13 mouse cellular contexts compared by ENCODE assay signal in genomic region chr8:77670612-77671363, GRCm38 (mm10). TPM values are rescaled to one million over a fixed set of nuclear protein-coding genes. Genes with fewer than 3 reads are reported as not detected.
DNase-seq lines count a peak whose midpoint lies in the region; ATAC-seq lines count a peak whose summit lies in the region.
"Had no signal": no experiment of that assay in that cellular context is flagged by ENCODE, and none has a peak within 500 bp of the region (broad histone marks: within the 10 kb centered on the region; RNA-seq: fewer than 3 reads in every experiment).

No protein-coding gene starts in this region.

- 63% methylated on average over 4 of the region's 4 CpGs for WGBS in heart, embryonic 15.5 days

- DNase-seq in heart, adult 11 months = peak; percentile 85
- no peak for DNase-seq in heart, adult 8-10 months (ENCODE audit: low spot score)
- peak; percentile 43 to 60 for DNase-seq in right cerebral cortex, postnatal 10 days (ENCODE audit: low spot score in 2 of 2)
- DNase-seq in right cerebral cortex, postnatal 14 days = no peak
- DNase-seq in lung, postnatal 4 days = no peak
- DNase-seq in left cerebral cortex, postnatal 4 days = no peak
- DNase-seq: B cell, adult 2 months; cerebellum, adult 8-10 months; kidney, adult 9 months had no signal

- H3K4me2 ChIP-seq in heart, embryonic 15.5 days = no peak overlapping the region
- H3K4me2 ChIP-seq: liver, embryonic 12.5 days; midbrain, embryonic 12.5 days; stomach, embryonic 15.5 days had no signal

- no peak; the same call in 1 of the 2 replicates for ATAC-seq in heart, embryonic 15.5 days (replicated peaks; ENCODE audit: insufficient number of reproducible peaks, insufficient read depth, low FRiP score, low read depth)
- ATAC-seq: liver, embryonic 12.5 days had no signal

- H3K27me3 ChIP-seq in heart, embryonic 15.5 days = no peaks in the 10 kb centered on the region
- H3K27me3 ChIP-seq: liver, embryonic 12.5 days; midbrain, embryonic 12.5 days; stomach, embryonic 15.5 days had no signal

- no peak overlapping the region for H3K4me3 ChIP-seq in heart, embryonic 15.5 days
- H3K4me3 ChIP-seq: liver, embryonic 12.5 days; midbrain, embryonic 12.5 days; stomach, embryonic 15.5 days had no signal

- H3K9ac ChIP-seq in heart, embryonic 15.5 days = no peak overlapping the region
- H3K9ac ChIP-seq: liver, embryonic 12.5 days; midbrain, embryonic 12.5 days; stomach, embryonic 15.5 days had no signal

- peak overlapping the region; percentile 65 for H3K27ac ChIP-seq in heart, embryonic 15.5 days
- H3K27ac ChIP-seq: liver, embryonic 12.5 days; midbrain, embryonic 12.5 days; stomach, embryonic 15.5 days had no signal

- H3K9me3 ChIP-seq in heart, embryonic 15.5 days (replicated peaks) = no peaks in the 10 kb centered on the region
- H3K9me3 ChIP-seq: liver, embryonic 12.5 days; midbrain, embryonic 12.5 days; stomach, embryonic 15.5 days had no signal

- peaks cover 43% of the 10 kb centered on the region for H3K36me3 ChIP-seq in heart, embryonic 15.5 days
- H3K36me3 ChIP-seq: liver, embryonic 12.5 days; midbrain, embryonic 12.5 days; stomach, embryonic 15.5 days had no signal

- intact Hi-C loops in left cerebral cortex, postnatal 4 days (cut with DNase I) = no loop called here

- H3K4me1 ChIP-seq in heart, embryonic 15.5 days (replicated peaks) = peaks cover 25% of the 10 kb centered on the region
- H3K4me1 ChIP-seq: liver, embryonic 12.5 days; midbrain, embryonic 12.5 days; stomach, embryonic 15.5 days had no signal

RNA-seq across cellular contexts. Expression of gene Ednra, which starts 53.5 kb away (rescaled TPM):
- 10 to 100 TPM; 28.9 to 43.3 (median 39.1) TPM for total RNA-seq in heart, adult 8-10 months (2022)
- polyA plus RNA-seq in heart, embryonic 15.5 days (2015; fragmentation: Nextera tagmentation; extraction: Ambion mirVana) = 35.6 and 44.8 TPM in 2 replicates
- total RNA-seq in left cerebral cortex, postnatal 4 days (2021) = 1 to 10 TPM; 5.5 to 6.0 TPM

Comparison
In these comparisons a context has a peak if more than half of its experiments do, and no peak if none do; other contexts are left out.
1. DNase-seq: peak in heart, adult 11 months (single experiment) and right cerebral cortex, postnatal 10 days (2 of 2); none in heart, adult 8-10 months (single experiment), right cerebral cortex, postnatal 14 days (single experiment), lung, postnatal 4 days (0 of 2) and left cerebral cortex, postnatal 4 days (single experiment).
2. RNA of gene Ednra, which starts 53.5 kb away (total RNA-seq): 28.9 to 43.3 TPM in heart, adult 8-10 months; 5.5 to 6.0 TPM in left cerebral cortex, postnatal 4 days; every median in the first group is over 4 times any median in the second.